Mouse (Mus musculus) forebrain, embryonic 13.5 days (tissue): ENCODE data around the gene Elmsan1. TPM values are rescaled to one million over a fixed set of nuclear protein-coding genes. Genes with fewer than 3 reads are reported as not detected.
"Not testable (repeated sequence)": the region's sequence is repeated elsewhere in the genome, so short reads cannot be mapped to it uniquely, and the experiment has no call there.

Source experiments
- ATAC-seq: fragments of 200-750 bp; cut with Nextera tagmentation; 2 replicates; pipeline ENCODE4 v1.8.0; 2017
- H3K27ac ChIP-seq: fragments of 300-500 bp; sonication (generic); 2 replicates; pipeline ENCODE4 v1.5.1; 2015; ENCODE audit warnings: inconsistent platforms, mild to moderate bottlenecking, moderate library complexity
- H3K27me3 ChIP-seq: fragments of 300-500 bp; sonication (generic); 2 replicates; pipeline ENCODE4 v1.6.1; 2015; ENCODE audit warnings: mild to moderate bottlenecking, inconsistent platforms
- H3K36me3 ChIP-seq: fragments of 300-500 bp; sonication (generic); 2 replicates; pipeline ENCODE4 v1.6.1; 2015; ENCODE audit warnings: mild to moderate bottlenecking, inconsistent platforms; ENCODE audit not compliant: poor library complexity, severe bottlenecking
- H3K4me1 ChIP-seq: fragments of 300-500 bp; sonication (generic); 2 replicates; pipeline ENCODE4 v1.6.1; 2015; ENCODE audit warnings: inconsistent platforms
- H3K4me2 ChIP-seq: fragments of 300-500 bp; sonication (generic); 2 replicates; pipeline ENCODE4 v1.6.1; 2015; ENCODE audit warnings: inconsistent platforms, mild to moderate bottlenecking, moderate library complexity
- H3K4me3 ChIP-seq: fragments of 300-500 bp; sonication (generic); 2 replicates; pipeline ENCODE4 v1.5.1; 2015; ENCODE audit warnings: mild to moderate bottlenecking, inconsistent platforms
- H3K9ac ChIP-seq: fragments of 300-500 bp; sonication (generic); 2 replicates; pipeline ENCODE4 v1.6.1; 2015; ENCODE audit warnings: mild to moderate bottlenecking, inconsistent platforms
- H3K9me3 ChIP-seq: fragments of 300-500 bp; sonication (generic); replicated peaks from 2 replicates; pipeline ENCODE4 v1.6.1; 2016; ENCODE audit warnings: inconsistent platforms
- WGBS: fragments of 180-500 bp; shearing (Covaris S2); methylation state at CpG from one replicate; pipeline ENCODE4 v1.1.7; 2015; 5-methylcytosine and 5-hydroxymethylcytosine counted together
- polyA plus RNA-seq: library from polyadenylated mRNA; unstranded; fragments of >200 nt; fragmentation: Nextera tagmentation; extraction: Ambion mirVana; gene quantifications from 2 replicates; pipeline ENCODE4 v1.2.1, GENCODE M21; 2015

Gene Elmsan1
- polyA plus RNA-seq, 1 experiment from 2014 or later = 5.0 TPM

- no peaks in the 10 kb centered on the region for H3K27me3 ChIP-seq
- no peak for ATAC-seq
- no peak overlapping the region for H3K4me2 ChIP-seq
- no peak overlapping the region for H3K9ac ChIP-seq
- H3K36me3 ChIP-seq = peaks cover 4% of the 10 kb centered on the region; the same call in 1 of the 2 replicates
- no peak overlapping the region for H3K4me3 ChIP-seq
- H3K9me3 ChIP-seq = no peaks in the 10 kb centered on the region
- peaks cover 10% of the 10 kb centered on the region for H3K4me1 ChIP-seq
- H3K27ac ChIP-seq = no peak overlapping the region
- 95% methylated on average over 5 of the region's 5 CpGs for WGBS
Observed at GRCm38 (mm10) chr12:84119584-84119983, 99.1 kb downstream of the Elmsan1 start.

GRCm38 (mm10) chr12:84114153-84114994 lies 104.3 kb downstream of the Elmsan1 start, which contains the start of gene Dnal1:
Gene Dnal1, plus strand, starts transcription at chr12:84114366.
- Histone ChIP-seq H3K4me2 (peak within 1 kb of the TSS; percentile 81), H3K27me3 (no peaks in the 10 kb centered on the region), H3K4me3 (peak within 1 kb of the TSS; percentile 80), H3K36me3 (no peaks in the 10 kb centered on the region), H3K4me1 (peaks cover 10% of the 10 kb centered on the region), H3K9ac (peak within 1 kb of the TSS; percentile 77), H3K27ac (no peak within 1 kb of the TSS), H3K9me3 (no peaks in the 10 kb centered on the region)
- WGBS = 3% methylated on average over 33 of the region's 35 CpGs
- peak; percentile 98 for ATAC-seq

GRCm38 (mm10) chr12:84113676-84114075 lies 105.0 kb downstream of the Elmsan1 start:
- ATAC-seq = peak; percentile 11; the same call in 1 of the 2 replicates
- no peak overlapping the region for H3K9ac ChIP-seq
- 50% methylated on average over 6 of the region's 6 CpGs for WGBS
- H3K36me3 ChIP-seq = no peaks in the 10 kb centered on the region
- H3K4me2 ChIP-seq = peak overlapping the region; percentile 81
- no peaks in the 10 kb centered on the region for H3K9me3 ChIP-seq
- H3K4me1 ChIP-seq = peaks cover 10% of the 10 kb centered on the region
- H3K27ac ChIP-seq = no peak overlapping the region
- H3K4me3 ChIP-seq = peak overlapping the region; percentile 80
- H3K27me3 ChIP-seq = no peaks in the 10 kb centered on the region

- Histone ChIP-seq H3K4me2 (no peak overlapping the region), H3K4me1 (peaks cover 10% of the 10 kb centered on the region), H3K4me3 (no peak overlapping the region), H3K9me3 (no peaks in the 10 kb centered on the region), H3K27me3 (no peaks in the 10 kb centered on the region), H3K36me3 (no peaks in the 10 kb centered on the region), H3K9ac (no peak overlapping the region), H3K27ac (no peak overlapping the region)
- no peak for ATAC-seq
- WGBS = 94% methylated on average over 4 of the region's 4 CpGs
Observed at GRCm38 (mm10) chr12:84110814-84111213, 107.9 kb downstream of the Elmsan1 start.

- H3K27me3 ChIP-seq = no peaks in the 10 kb centered on the region
- ATAC-seq = no peak
- H3K4me3 ChIP-seq = no peak overlapping the region
- peaks cover 4% of the 10 kb centered on the region for H3K4me1 ChIP-seq
- no peaks in the 10 kb centered on the region for H3K9me3 ChIP-seq
- H3K9ac ChIP-seq = no peak overlapping the region
- no peak overlapping the region for H3K4me2 ChIP-seq
- WGBS = 77% methylated on average over 1 of the region's 1 CpGs
- H3K36me3 ChIP-seq = no peaks in the 10 kb centered on the region
- no peak overlapping the region for H3K27ac ChIP-seq
Observed at GRCm38 (mm10) chr12:84109924-84110323, 108.8 kb downstream of the Elmsan1 start.

- H3K27me3 ChIP-seq = no peaks in the 10 kb centered on the region
- H3K9ac ChIP-seq = no peak overlapping the region
- no peak overlapping the region for H3K4me3 ChIP-seq
- H3K4me2 ChIP-seq = no peak overlapping the region
- no peaks in the 10 kb centered on the region for H3K4me1 ChIP-seq
- WGBS = 89% methylated on average over 1 of the region's 1 CpGs
- H3K27ac ChIP-seq = no peak overlapping the region
- no peaks in the 10 kb centered on the region for H3K9me3 ChIP-seq
- no peaks in the 10 kb centered on the region for H3K36me3 ChIP-seq
- ATAC-seq = no peak
Observed at GRCm38 (mm10) chr12:84107692-84108091, 111.0 kb downstream of the Elmsan1 start.

- Histone ChIP-seq H3K9ac (no peak overlapping the region), H3K4me3 (no peak overlapping the region), H3K4me2 (no peak overlapping the region), H3K27ac (no peak overlapping the region), H3K36me3 (no peaks in the 10 kb centered on the region), H3K27me3 (no peaks in the 10 kb centered on the region), H3K4me1 (no peaks in the 10 kb centered on the region), H3K9me3 (no peaks in the 10 kb centered on the region)
- no peak for ATAC-seq
- WGBS = 81% methylated on average over 3 of the region's 3 CpGs
Observed at GRCm38 (mm10) chr12:84107012-84107411, 111.7 kb downstream of the Elmsan1 start.

GRCm38 (mm10) chr12:84101493-84101845 lies 117.2 kb downstream of the Elmsan1 start:
- Histone ChIP-seq H3K27me3 (no peaks in the 10 kb centered on the region), H3K36me3 (no peaks in the 10 kb centered on the region), H3K4me1 (peaks cover 4% of the 10 kb centered on the region; the same call in 1 of the 2 replicates), H3K9me3 (no peaks in the 10 kb centered on the region), H3K4me3 (peak overlapping the region; percentile 54), H3K4me2 (peak overlapping the region; percentile 78), H3K9ac (no peak overlapping the region), H3K27ac (no peak overlapping the region)
- 59% methylated on average over 2 of the region's 2 CpGs for WGBS
- no peak for ATAC-seq

GRCm38 (mm10) chr12:84100604-84101492 lies 117.8 kb downstream of the Elmsan1 start, which contains the start of gene Acot6:
Gene Acot6, plus strand, starts transcription at chr12:84100654.
- H3K27me3 ChIP-seq, H3K9me3 ChIP-seq, H3K27ac ChIP-seq, H3K4me1 ChIP-seq, H3K36me3 ChIP-seq: not testable (repeated sequence)
- under 1% methylated on average over 47 of the region's 80 CpGs for WGBS
- H3K4me3 ChIP-seq = peak within 1 kb of the TSS; percentile 54
- ATAC-seq = peak; percentile 74
- peak within 1 kb of the TSS; percentile 78 for H3K4me2 ChIP-seq
- H3K9ac ChIP-seq = peak within 1 kb of the TSS; percentile 75

GRCm38 (mm10) chr12:84100071-84100470 lies 118.6 kb downstream of the Elmsan1 start:
- Histone ChIP-seq H3K4me2 (peak overlapping the region; percentile 78), H3K27me3 (no peaks in the 10 kb centered on the region), H3K9ac (no peak overlapping the region), H3K36me3 (no peaks in the 10 kb centered on the region), H3K27ac (no peak overlapping the region), H3K4me1 (peaks cover 4% of the 10 kb centered on the region; the same call in 1 of the 2 replicates), H3K4me3 (0 out of 2 replicates have a peak overlapping the region, but pooled peaks have one; percentile 54), H3K9me3 (no peaks in the 10 kb centered on the region)
- no peak for ATAC-seq
- 42% methylated on average over 1 of the region's 1 CpGs for WGBS

- WGBS = 97% methylated on average over 2 of the region's 2 CpGs
- no peak overlapping the region for H3K27ac ChIP-seq
- no peaks in the 10 kb centered on the region for H3K27me3 ChIP-seq
- H3K4me2 ChIP-seq = no peak overlapping the region
- no peaks in the 10 kb centered on the region for H3K36me3 ChIP-seq
- no peak overlapping the region for H3K4me3 ChIP-seq
- ATAC-seq = no peak
- H3K9me3 ChIP-seq = no peaks in the 10 kb centered on the region
- H3K9ac ChIP-seq = no peak overlapping the region
- peaks cover 4% of the 10 kb centered on the region; the same call in 1 of the 2 replicates for H3K4me1 ChIP-seq
Observed at GRCm38 (mm10) chr12:84099605-84100004, 119.1 kb downstream of the Elmsan1 start.
